Mouse (Mus musculus) MEL (cell line): ENCODE measurements around the gene Pomt2. TPM values are rescaled to one million over a fixed set of nuclear protein-coding genes. Genes with fewer than 3 reads are reported as not detected.

Experiments used
- DNase-seq: peaks from one replicate; pipeline ENCODE4 v3.0.0; 2011; ENCODE audit warnings: low read depth, low spot score
- H3K27ac ChIP-seq: 2 replicates; pipeline ENCODE4 v1.5.1; 2012; ENCODE audit warnings: low read depth, mild to moderate bottlenecking, control low read depth, low read length, moderate library complexity; ENCODE audit not compliant: control insufficient read depth
- H3K27me3 ChIP-seq, 2 experiments: fragments of 150-350 bp in 1 of 2; sonication (generic) in 1 of 2; 2 replicates each; pipeline ENCODE4 v1.6.1; 2012; ENCODE audit warnings: low read length in 2 of 2, mild to moderate bottlenecking in 2 of 2, improper control_type of control experiment in 1 of 2, moderate library complexity in 1 of 2; ENCODE audit not compliant: insufficient read depth in 2 of 2, control insufficient read depth in 1 of 2
- H3K36me3 ChIP-seq, 2 experiments: 2 replicates each; pipeline ENCODE4 v1.6.1; 2012 to 2014; ENCODE audit warnings: low read length in 2 of 2, improper control_type of control experiment in 1 of 2, inconsistent platforms in 1 of 2, mild to moderate bottlenecking in 1 of 2; ENCODE audit not compliant: insufficient read depth in 2 of 2, control insufficient read depth in 1 of 2
- H3K4me1 ChIP-seq, 2 experiments: fragments of 150-350 bp in 1 of 2; sonication (generic) in 1 of 2; 2 replicates each; pipeline ENCODE4 v1.6.1; 2012; ENCODE audit warnings: low read length in 2 of 2, improper control_type of control experiment in 1 of 2, mild to moderate bottlenecking in 1 of 2; ENCODE audit not compliant: insufficient read depth in 2 of 2, control insufficient read depth in 1 of 2
- H3K4me3 ChIP-seq, 2 experiments: fragments of 150-350 bp in 1 of 2; sonication (generic) in 1 of 2; 2 replicates each; pipeline ENCODE4 v1.5.1; 2012; ENCODE audit warnings: low read depth in 2 of 2, low read length in 2 of 2, mild to moderate bottlenecking in 2 of 2, moderate library complexity in 2 of 2, control low read depth in 1 of 2, improper control_type of control experiment in 1 of 2; ENCODE audit not compliant: control insufficient read depth in 1 of 2, insufficient read depth in 1 of 2
- H3K79me2 ChIP-seq: 2 replicates; pipeline ENCODE4 v1.6.1; 2012; ENCODE audit warnings: mild to moderate bottlenecking, low read length, moderate library complexity; ENCODE audit not compliant: control insufficient read depth, poor library complexity, insufficient read depth
- H3K9ac ChIP-seq: 2 replicates; pipeline ENCODE4 v1.6.1; 2012; ENCODE audit warnings: low read depth, mild to moderate bottlenecking, control low read depth, low read length, moderate library complexity; ENCODE audit not compliant: control insufficient read depth, poor library complexity, severe bottlenecking
- H3K9me3 ChIP-seq: fragments of 150-350 bp; sonication (generic); replicated peaks from 2 replicates; pipeline ENCODE4 v1.6.1; 2012; ENCODE audit warnings: mild to moderate bottlenecking, low read length, improper control_type of control experiment, moderate library complexity; ENCODE audit not compliant: insufficient read depth
- BHLHE40 ChIP-seq: IDR thresholded peaks from 2 replicates; pipeline ENCODE4 v1.6.1; 2012; ENCODE audit warnings: low read depth, mild to moderate bottlenecking, inconsistent platforms, low read length, improper control_type of control experiment, borderline replicate concordance
- CTCF ChIP-seq, 3 experiments: IDR thresholded peaks in 2 of 3; conservative IDR thresholded peaks in 1 of 3; 2 replicates each; pipeline ENCODE4 v1.5.1; 2011 to 2012; ENCODE audit warnings: low read length in 3 of 3, low read depth in 2 of 3, mild to moderate bottlenecking in 2 of 3, improper control_type of control experiment in 1 of 3, inconsistent platforms in 1 of 3, mixed read lengths in 1 of 3, moderate library complexity in 1 of 3; ENCODE audit not compliant: control insufficient read depth in 1 of 3, insufficient read depth in 1 of 3, poor library complexity in 1 of 3, severe bottlenecking in 1 of 3
- EP300 ChIP-seq, 2 experiments: IDR thresholded peaks; 2 replicates each; pipeline ENCODE4 v1.6.1; 2011; ENCODE audit warnings: improper control_type of control experiment in 2 of 2, low read length in 2 of 2, low read depth in 1 of 2, mild to moderate bottlenecking in 1 of 2
- ETS1 ChIP-seq: IDR thresholded peaks from 2 replicates; pipeline ENCODE4 v1.6.1; 2012; ENCODE audit warnings: low read depth, mild to moderate bottlenecking, inconsistent platforms, low read length, improper control_type of control experiment, moderate library complexity
- GABPA ChIP-seq: IDR thresholded peaks from 2 replicates; pipeline ENCODE4 v1.6.1; 2012; ENCODE audit warnings: low read depth, mild to moderate bottlenecking, inconsistent platforms, low read length, improper control_type of control experiment, moderate library complexity
- GATA1 ChIP-seq: IDR thresholded peaks from 2 replicates; pipeline ENCODE4 v1.6.1; 2011; ENCODE audit warnings: low read depth, low read length, improper control_type of control experiment
- KAT2A ChIP-seq: conservative IDR thresholded peaks from 2 replicates; pipeline ENCODE4 v1.6.1; 2012; ENCODE audit warnings: low read depth, low read length, improper control_type of control experiment, inconsistent platforms
- MAX ChIP-seq: IDR thresholded peaks from 2 replicates; pipeline ENCODE4 v1.6.1; 2011; ENCODE audit warnings: low read length, improper control_type of control experiment
- MEF2A ChIP-seq: IDR thresholded peaks from 2 replicates; pipeline ENCODE4 v1.6.1; 2014; ENCODE audit warnings: low read depth, mild to moderate bottlenecking, inconsistent platforms, low read length, improper control_type of control experiment; ENCODE audit not compliant: poor library complexity, insufficient replicate concordance, severe bottlenecking; ENCODE audit errors: extremely low read depth
- MYB ChIP-seq: IDR thresholded peaks from 2 replicates; pipeline ENCODE4 v1.6.1; 2011; ENCODE audit warnings: mild to moderate bottlenecking, low read depth, low read length, improper control_type of control experiment
- MYC ChIP-seq: IDR thresholded peaks from 2 replicates; pipeline ENCODE4 v1.6.1; 2011; ENCODE audit warnings: low read depth, mild to moderate bottlenecking, low read length, improper control_type of control experiment, moderate library complexity
- NRF1 ChIP-seq: IDR thresholded peaks from 2 replicates; pipeline ENCODE4 v1.6.1; 2014; ENCODE audit warnings: low read depth, mild to moderate bottlenecking, inconsistent platforms, low read length, improper control_type of control experiment, moderate library complexity; ENCODE audit not compliant: poor library complexity, insufficient read depth, severe bottlenecking
- RAD21 ChIP-seq: IDR thresholded peaks from 2 replicates; pipeline ENCODE4 v1.6.1; 2011; ENCODE audit warnings: mild to moderate bottlenecking, low read depth, low read length, improper control_type of control experiment
- RCOR1 ChIP-seq: IDR thresholded peaks from 2 replicates; pipeline ENCODE4 v1.6.1; 2012; ENCODE audit warnings: low read depth, mild to moderate bottlenecking, inconsistent platforms, low read length, improper control_type of control experiment
- SIN3A ChIP-seq: IDR thresholded peaks from 2 replicates; pipeline ENCODE4 v1.6.1; 2012; ENCODE audit warnings: low read length, improper control_type of control experiment, inconsistent platforms
- SMC3 ChIP-seq: IDR thresholded peaks from 2 replicates; pipeline ENCODE4 v1.6.1; 2011; ENCODE audit warnings: low read depth, low read length, improper control_type of control experiment
- TBP ChIP-seq: IDR thresholded peaks from 2 replicates; pipeline ENCODE4 v1.8.0; 2011; ENCODE audit warnings: low read depth, low read length, improper control_type of control experiment
- USF1 ChIP-seq: IDR thresholded peaks from 2 replicates; pipeline ENCODE4 v1.6.1; 2014; ENCODE audit warnings: low read depth, mild to moderate bottlenecking, inconsistent platforms, low read length, improper control_type of control experiment, moderate library complexity
- USF2 ChIP-seq, 2 experiments: IDR thresholded peaks; 2 replicates each; pipeline ENCODE4 v1.6.1; 2011 to 2012; ENCODE audit warnings: improper control_type of control experiment in 2 of 2, low read length in 2 of 2, borderline replicate concordance in 1 of 2, inconsistent platforms in 1 of 2, low read depth in 1 of 2, mild to moderate bottlenecking in 1 of 2; ENCODE audit not compliant: insufficient read depth in 1 of 2
- ZC3H11A ChIP-seq: IDR thresholded peaks from 2 replicates; pipeline ENCODE4 v1.6.1; 2012; ENCODE audit warnings: low read depth, mild to moderate bottlenecking, inconsistent platforms, low read length, improper control_type of control experiment
- ZKSCAN1 ChIP-seq: IDR thresholded peaks from 2 replicates; pipeline ENCODE4 v1.6.1; 2012; ENCODE audit warnings: low read depth, mild to moderate bottlenecking, inconsistent platforms, low read length, improper control_type of control experiment, moderate library complexity
- ZMIZ1 ChIP-seq: IDR thresholded peaks from 2 replicates; pipeline ENCODE4 v1.6.1; 2012; ENCODE audit warnings: low read depth, mild to moderate bottlenecking, inconsistent platforms, low read length, improper control_type of control experiment, moderate library complexity
- polyA plus RNA-seq, 2 experiments: library from polyadenylated mRNA; stranded (reverse) in 1 of 2; unstranded in 1 of 2; fragments of >175 nt in 1 of 2; fragments of >200 nt in 1 of 2; gene quantifications; 2 replicates each; pipeline versions ENCODE4 v1.2.1 to v1.2.4; 2012; ENCODE audit warnings: low replicate concordance in 2 of 2, low read depth in 1 of 2; ENCODE audit not compliant: insufficient read length in 2 of 2, insufficient read depth in 1 of 2, missing spikeins in 1 of 2
- total RNA-seq: library from RNA; depleted of rRNA; stranded (reverse); fragments of 300-350 nt; gene quantifications from 2 replicates; pipeline ENCODE4 v1.2.3, GENCODE M21; 2012

Gene Pomt2
- total and polyA plus RNA-seq, 3 experiments, result 11.1 to 12.9 TPM; not detected in 1

GRCm38 (mm10) chr12:87089255-87089654 is 58.5 kb downstream of the Pomt2 start:
- H3K36me3 ChIP-seq, result no peaks in the 10 kb centered on the region
- TF ChIP-seq RAD21 (no peak), NRF1 (no peak), SIN3A (no peak), MYC (no peak), ZC3H11A (no peak), RCOR1 (no peak), MAX (no peak), GABPA (no peak), MEF2A (no peak), TBP (no peak), ETS1 (no peak), USF1 (no peak), BHLHE40 (no peak), EP300 (IDR thresholded peaks at IDR 0.05; ENCODE audit: low read depth in 1 of 2, low read length in 2 of 2) (no peak), ZKSCAN1 (no peak), ZMIZ1 (no peak), CTCF (IDR thresholded peaks at IDR 0.05 in 2 of 3, conservative IDR thresholded peaks at IDR 0.05 in 1 of 3; ENCODE audit: control insufficient read depth in 1 of 3, insufficient read depth in 1 of 3, low read depth in 2 of 3, low read length in 3 of 3, poor library complexity in 1 of 3, severe bottlenecking in 1 of 3) (no peak), GATA1 (no peak), KAT2A (no peak)
- no peak overlapping the region for H3K27ac ChIP-seq
- DNase-seq, result no peak
- H3K4me1 ChIP-seq, result peaks cover 0 to 7% of the 10 kb centered on the region in 2 experiments; a peak in 2 of 4 replicates
- H3K27me3 ChIP-seq, result 0 out of 4 replicates have a peak, but pooled peaks cover 0 to 3% of the 10 kb centered on the region in 2 experiments
- H3K9ac ChIP-seq, result no peak overlapping the region
- H3K79me2 ChIP-seq, result no peaks in the 10 kb centered on the region
- no peak overlapping the region for H3K4me3 ChIP-seq
- no peaks in the 10 kb centered on the region for H3K9me3 ChIP-seq

GRCm38 (mm10) chr12:87088331-87088730 is 59.4 kb downstream of the Pomt2 start:
- TF ChIP-seq RAD21, result peak; percentile 54
- TF ChIP-seq KAT2A, result no peak
- peak; percentile 63 for TF ChIP-seq SMC3
- no peak for TF ChIP-seq USF2 (IDR thresholded peaks at IDR 0.05; ENCODE audit: borderline replicate concordance in 1 of 2, insufficient read depth in 1 of 2, low read depth in 1 of 2, low read length in 2 of 2)
- peak; percentile 57 to 83 (median 68) for TF ChIP-seq CTCF (IDR thresholded peaks at IDR 0.05 in 2 of 3, conservative IDR thresholded peaks at IDR 0.05 in 1 of 3; ENCODE audit: control insufficient read depth in 1 of 3, insufficient read depth in 1 of 3, low read depth in 2 of 3, low read length in 3 of 3, poor library complexity in 1 of 3, severe bottlenecking in 1 of 3)
- TF ChIP-seq ZC3H11A, result peak; percentile 49
- TF ChIP-seq MYB, result no peak
- peak; percentile 60 for DNase-seq
- Histone ChIP-seq H3K36me3 (no peaks in the 10 kb centered on the region), H3K27me3 (0 out of 4 replicates have a peak, but pooled peaks cover 0 to 3% of the 10 kb centered on the region in 2 experiments), H3K4me3 (no peak overlapping the region), H3K79me2 (no peaks in the 10 kb centered on the region), H3K4me1 (peaks cover 0 to 7% of the 10 kb centered on the region in 2 experiments; a peak in 2 of 4 replicates), H3K27ac (no peak overlapping the region), H3K9me3 (no peaks in the 10 kb centered on the region), H3K9ac (no peak overlapping the region)
